Mouse (Mus musculus) stomach, postnatal 0 days (tissue): ENCODE results near the gene Col8a2.
A peak's percentile ranks its signal among the peaks of the same experiment; 100 is the strongest.

Experiments
- CTCF ChIP-seq: IDR thresholded peaks from 2 replicates; pipeline ENCODE4 v1.5.1; 2016; ENCODE audit warnings: antibody characterized with exemption, low read depth, mild to moderate bottlenecking, moderate library complexity
- EP300 ChIP-seq: optimal IDR thresholded peaks from 2 replicates; pipeline ENCODE3; 2016; ENCODE audit warnings: antibody characterized with exemption

DNA sequence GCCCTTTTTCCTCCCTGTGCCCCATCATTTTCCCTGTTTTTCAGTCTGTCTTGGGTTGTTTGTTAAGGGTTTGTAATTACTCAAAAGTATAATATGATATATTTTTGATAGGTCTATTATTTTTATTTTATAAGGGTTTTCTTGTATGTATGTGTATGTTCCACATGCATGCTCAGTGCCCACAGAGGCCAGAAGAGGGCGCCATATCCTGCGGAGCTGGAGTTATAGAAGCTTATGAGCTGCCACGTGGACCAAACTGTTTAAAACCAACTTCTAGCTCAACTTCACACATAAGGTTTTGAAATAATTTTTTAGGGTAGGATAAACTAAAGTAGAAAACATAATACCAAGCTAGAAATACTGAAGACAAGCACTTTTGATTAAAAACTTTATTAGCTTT is 45.8 kb downstream of the Col8a2 start:
- TF ChIP-seq CTCF (peak; percentile 56), EP300 (no peak)
